Mouse (Mus musculus): Measurements from ENCODE around the gene Stxbp1.

Stxbp1 gene

GRCm38 (mm10) chr2:32877761-32878393, 30.8 kb upstream of the Stxbp1 start:
- CTCF ChIA-PET = interaction anchor here in 1 of 4 experiments (0.5 to 3.2 kb wide), 3 partner anchors 20 to 74 kb away, joined by 3 to 17 read pairs (median 4); no protein-coding TSS in a partner anchor
- POLR2A ChIA-PET = interaction anchor here in 2 of 4 experiments (0.7 to 11.5 kb wide), 15 partner anchors 13 to 1963 kb away, joined by 3 to 81 read pairs (median 4); no protein-coding TSS in a partner anchor

DNA sequence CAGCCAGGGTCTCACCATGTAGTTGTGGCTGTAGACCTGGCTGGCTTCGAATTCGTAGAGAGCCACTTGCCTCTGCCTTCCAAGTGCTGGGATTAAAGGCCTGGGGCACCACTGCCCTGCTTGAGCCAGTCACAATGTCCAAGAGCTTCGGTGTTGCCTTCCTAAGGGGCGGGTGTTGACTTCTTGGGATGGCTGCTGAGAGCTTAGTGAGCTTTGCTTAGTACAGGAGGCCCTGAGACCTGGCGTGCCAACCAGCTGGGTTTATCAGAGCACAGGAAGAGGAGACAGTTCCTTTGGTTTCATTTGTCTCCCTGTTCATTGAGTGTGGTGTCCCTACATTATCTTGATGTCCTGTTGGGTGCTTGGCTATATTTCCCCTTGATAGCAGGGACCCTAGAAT, 30.3 kb upstream of the Stxbp1 start:
- CTCF ChIA-PET = interaction anchor here in 3 of 4 experiments (0.5 to 3.2 kb wide), 7 partner anchors 19 to 254 kb away, joined by 3 to 17 read pairs (median 3); no protein-coding TSS in a partner anchor

DNA sequence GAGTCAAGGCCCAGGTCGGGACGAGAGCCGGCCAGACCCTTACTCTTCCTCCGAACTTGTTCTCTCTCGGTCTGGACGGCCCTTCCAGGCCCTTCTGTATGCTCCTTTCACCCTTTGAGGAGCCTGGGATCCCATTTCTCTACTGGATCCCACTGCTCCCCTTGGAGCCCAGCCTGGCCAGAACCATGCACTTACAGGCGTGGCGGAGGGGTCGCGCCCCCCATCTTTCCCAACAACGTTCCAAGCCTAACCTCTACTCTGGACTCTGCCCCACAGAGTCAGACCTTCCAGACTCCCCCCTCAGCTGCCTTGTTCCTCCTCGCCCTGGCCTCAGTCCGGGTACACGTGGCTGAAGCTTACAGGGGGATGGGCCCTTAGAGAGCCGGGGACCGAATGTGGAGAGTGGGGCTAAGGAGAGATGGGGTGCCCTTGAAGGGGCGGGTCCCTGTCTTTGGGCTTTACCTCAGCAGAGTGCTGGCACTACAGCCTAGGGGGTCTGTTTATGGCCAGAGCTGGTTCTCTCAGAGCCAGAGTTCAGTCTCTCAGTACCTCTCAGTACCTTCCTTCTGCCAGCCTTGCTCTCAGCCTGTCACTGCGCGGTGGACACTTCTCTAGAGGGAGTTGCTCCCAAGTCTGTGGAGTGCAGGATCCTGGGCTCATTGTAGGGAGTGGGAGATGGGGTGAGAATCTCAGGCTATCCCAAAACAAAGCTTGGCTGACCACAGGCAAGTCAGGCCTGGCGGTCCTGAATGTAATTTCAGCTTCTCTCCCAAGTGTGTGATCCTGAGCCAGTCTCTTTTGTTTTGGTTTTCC, 29.7 kb upstream of the Stxbp1 start:
- ChIA-PET POLR2A (interaction anchor here in 2 of 4 experiments (0.6 to 1.8 kb wide), 22 partner anchors 9 to 390 kb away, joined by 3 to 7 read pairs (median 3); partner anchors contain the start of genes Lrsam1 (in 1 of the 2) and Rpl12 (in 1 of the 2)), CTCF (interaction anchor here in 3 of 4 experiments (0.6 to 3.2 kb wide), 6 partner anchors 18 to 254 kb away, joined by 3 to 17 read pairs (median 4); no protein-coding TSS in a partner anchor)

More for the DNA sequence above, 30.3 kb upstream of the Stxbp1 start:
- POLR2A ChIA-PET = interaction anchor here in 2 of 4 experiments (0.7 to 1.8 kb wide), 22 partner anchors 9 to 150 kb away, joined by 3 to 7 read pairs (median 3); partner anchors contain the start of genes Lrsam1 (in 1 of the 2) and Rpl12 (in 1 of the 2)

GRCm38 (mm10) chr2:32875675-32876489, 28.8 kb upstream of the Stxbp1 start, which contains the start of gene Fam129b:
Fam129b (plus strand) TSS chr2:32876114.
- CTCF ChIA-PET = interaction anchor here in 3 of 4 experiments (0.7 to 3.8 kb wide), 7 partner anchors 9 to 53 kb away, joined by 3 to 17 read pairs (median 13); no protein-coding TSS in a partner anchor
- POLR2A ChIA-PET = interaction anchor here in 3 of 4 experiments (0.6 to 4.1 kb wide), 14 partner anchors 10 to 327 kb away, joined by 3 to 18 read pairs (median 6); partner anchors contain the start of genes Lrsam1 (in 1 of the 3) and Rpl12 (in 1 of the 3)

DNA sequence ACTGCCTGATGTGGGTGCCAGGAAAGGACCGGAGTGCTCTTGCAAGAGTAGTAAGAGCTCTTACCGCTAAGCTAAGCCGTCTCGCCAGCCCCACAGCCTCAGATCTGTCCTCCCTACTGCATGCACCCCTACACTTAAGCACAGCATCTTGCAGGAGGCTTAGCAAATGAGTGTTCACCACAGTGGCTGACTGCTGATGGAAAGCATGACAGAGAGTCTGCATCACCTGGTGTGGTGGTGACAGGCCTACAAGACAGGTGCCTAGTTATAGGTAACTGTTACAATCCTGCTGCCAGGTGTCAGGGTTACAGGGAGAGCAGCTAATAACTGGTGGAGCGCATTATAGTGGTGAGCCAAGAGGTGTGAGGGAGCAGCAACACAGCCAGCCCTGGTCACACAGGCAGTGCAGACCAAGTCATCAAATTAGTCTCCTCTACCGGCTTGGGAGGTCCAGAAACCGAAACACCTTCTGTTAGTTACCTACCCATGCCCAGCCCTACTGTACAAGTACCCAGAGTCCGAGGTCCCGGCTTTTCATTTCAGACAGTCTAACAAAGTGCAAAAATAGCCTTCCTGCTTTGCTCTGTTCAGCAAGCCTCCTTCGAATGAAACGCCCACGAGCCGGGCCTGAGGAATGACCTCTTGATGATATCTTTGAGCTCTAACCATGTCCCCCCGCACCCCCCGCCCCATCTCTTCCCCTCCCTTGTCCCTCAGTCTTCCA, 28.1 kb upstream of the Stxbp1 start:
- ChIA-PET POLR2A (interaction anchor here (0.5 to 4.1 kb wide), 19 partner anchors 9 to 328 kb away, joined by 3 to 18 read pairs (median 3); partner anchors contain the start of genes Lrsam1 (in 2 of the 4) and Rpl12 (in 2 of the 4)), CTCF (interaction anchor here (0.7 to 3.8 kb wide), 16 partner anchors 9 to 96 kb away, joined by 3 to 14 read pairs (median 4); no protein-coding TSS in a partner anchor)

GRCm38 (mm10) chr2:32874070-32874469, 27.0 kb upstream of the Stxbp1 start:
- CTCF ChIA-PET = interaction anchor here (0.7 to 3.8 kb wide), 12 partner anchors 15 to 95 kb away, joined by 3 to 14 read pairs (median 4); no protein-coding TSS in a partner anchor
- POLR2A ChIA-PET = interaction anchor here in 3 of 4 experiments (0.9 to 4.1 kb wide), 9 partner anchors 12 to 88 kb away, joined by 3 to 18 read pairs (median 6); partner anchors contain the start of genes Lrsam1 (in 1 of the 3) and Rpl12 (in 1 of the 3)

DNA sequence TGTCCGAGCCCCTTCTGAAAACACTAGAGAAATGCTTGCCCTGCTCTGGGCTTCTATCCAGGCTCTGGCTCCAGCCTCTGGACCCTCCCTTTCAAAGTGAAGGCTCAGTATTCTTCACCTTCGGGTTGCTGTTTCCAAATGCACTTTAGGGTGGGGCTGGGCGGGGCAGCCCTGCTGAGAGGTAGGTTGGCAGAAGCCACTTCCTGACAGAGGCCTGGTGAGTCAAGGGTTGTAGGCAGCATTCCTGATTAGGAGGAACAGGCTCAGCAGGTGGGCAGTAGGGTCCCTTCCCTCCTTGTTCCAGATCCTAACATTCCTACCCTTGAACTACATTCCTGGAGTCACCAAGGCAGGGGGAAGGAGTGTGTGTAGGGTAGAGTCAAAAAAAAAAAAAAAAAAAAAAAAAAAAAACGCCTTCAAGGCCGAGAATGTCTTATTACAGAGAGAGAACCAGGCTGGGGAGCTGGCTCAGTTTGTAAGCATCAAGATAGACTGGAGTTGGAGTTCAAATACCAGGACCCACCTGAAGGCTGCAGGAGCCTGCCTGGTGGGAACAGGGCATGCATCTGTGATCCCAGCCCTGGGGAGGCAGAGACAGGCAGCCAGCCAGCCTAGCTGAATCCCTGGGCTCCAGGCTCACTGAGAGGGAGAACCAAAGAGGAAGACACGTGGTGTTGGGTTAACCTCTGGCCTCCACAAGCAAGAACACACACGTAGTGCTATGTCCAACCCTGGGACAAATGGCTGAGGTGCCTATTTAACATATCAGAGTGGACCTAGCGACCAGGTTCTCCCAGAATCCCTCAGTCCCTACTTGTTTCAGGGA, 23.4 kb upstream of the Stxbp1 start:
- ChIA-PET POLR2A (interaction anchor here (0.6 to 1.5 kb wide), 8 partner anchors 37 to 239 kb away, joined by 3 to 6 read pairs (median 4); no protein-coding TSS in a partner anchor), CTCF (interaction anchor here (0.5 to 1.7 kb wide), 14 partner anchors 12 to 1061 kb away, joined by 3 to 10 read pairs (median 4); no protein-coding TSS in a partner anchor)

GRCm38 (mm10) chr2:32869721-32870274, 22.8 kb upstream of the Stxbp1 start:
- ChIA-PET POLR2A (interaction anchor here in 3 of 4 experiments (0.5 to 1.5 kb wide), 7 partner anchors 22 to 238 kb away, joined by 3 to 6 read pairs (median 3); no protein-coding TSS in a partner anchor), CTCF (interaction anchor here in 3 of 4 experiments (0.6 to 1.7 kb wide), 4 partner anchors 11 to 571 kb away, joined by 3 to 8 read pairs (median 4); no protein-coding TSS in a partner anchor)

GRCm38 (mm10) chr2:32867354-32867753, 20.3 kb upstream of the Stxbp1 start:
- ChIA-PET POLR2A (interaction anchor here in 3 of 4 experiments (0.6 to 2.0 kb wide), 8 partner anchors 8 to 558 kb away, joined by 3 to 6 read pairs (median 3); no protein-coding TSS in a partner anchor), CTCF (interaction anchor here (0.6 to 5.0 kb wide), 8 partner anchors 8 to 61 kb away, joined by 3 to 56 read pairs (median 5); no protein-coding TSS in a partner anchor)

- CTCF ChIA-PET = interaction anchor here (0.6 to 5.0 kb wide), 17 partner anchors 10 to 83 kb away, joined by 3 to 56 read pairs (median 4); no protein-coding TSS in a partner anchor
- POLR2A ChIA-PET = interaction anchor here in 3 of 4 experiments (0.6 to 1.9 kb wide), 12 partner anchors 20 to 1773 kb away, joined by 3 to 13 read pairs (median 4); partner anchors contain the start of genes Lrsam1 (in 1 of the 3) and Rpl12 (in 1 of the 3)
These were observed 17.7 kb upstream of the Stxbp1 start for GRCm38 (mm10) chr2:32864755-32865154.

DNA sequence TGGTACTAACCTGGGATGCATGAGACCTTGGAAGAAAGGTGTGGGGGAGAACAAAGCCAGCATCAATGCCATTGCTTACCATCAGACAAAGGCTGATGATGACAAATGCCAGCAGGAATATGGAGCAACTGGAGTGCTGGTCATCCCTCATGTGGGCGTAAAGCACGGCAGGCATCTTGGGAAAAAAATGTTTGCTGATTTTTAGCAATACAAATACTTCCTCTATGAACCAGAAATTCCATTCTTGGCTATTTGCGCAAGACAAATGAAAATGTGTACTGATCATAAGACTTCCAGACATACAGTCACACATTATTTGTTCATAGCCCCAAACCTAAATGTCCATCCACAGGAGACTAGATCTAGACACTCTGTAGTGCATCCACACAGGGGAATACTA, 16.3 kb upstream of the Stxbp1 start:
- ChIA-PET POLR2A (interaction anchor here in 1 of 4 experiments (1.3 kb wide), 1 partner anchor 65 kb away, joined by 4 read pairs; no protein-coding TSS in a partner anchor), CTCF (interaction anchor here in 2 of 4 experiments (1.4 to 1.8 kb wide), 2 partner anchors 65 to 67 kb away, joined by 4 to 9 read pairs (median 7); no protein-coding TSS in a partner anchor)

GRCm38 (mm10) chr2:32860799-32861198, 13.8 kb upstream of the Stxbp1 start:
- CTCF ChIA-PET = interaction anchor here (0.5 to 3.1 kb wide), 16 partner anchors 9 to 171 kb away, joined by 3 to 110 read pairs (median 11); no protein-coding TSS in a partner anchor
- POLR2A ChIA-PET = interaction anchor here in 3 of 4 experiments (0.9 to 2.4 kb wide), 16 partner anchors 9 to 121 kb away, joined by 3 to 26 read pairs (median 4); partner anchors contain the start of genes Lrsam1 (in 2 of the 3), Rpl12 (in 2 of the 3), Slc2a8 (in 1 of the 3) and Tor2a (in 1 of the 3)

DNA sequence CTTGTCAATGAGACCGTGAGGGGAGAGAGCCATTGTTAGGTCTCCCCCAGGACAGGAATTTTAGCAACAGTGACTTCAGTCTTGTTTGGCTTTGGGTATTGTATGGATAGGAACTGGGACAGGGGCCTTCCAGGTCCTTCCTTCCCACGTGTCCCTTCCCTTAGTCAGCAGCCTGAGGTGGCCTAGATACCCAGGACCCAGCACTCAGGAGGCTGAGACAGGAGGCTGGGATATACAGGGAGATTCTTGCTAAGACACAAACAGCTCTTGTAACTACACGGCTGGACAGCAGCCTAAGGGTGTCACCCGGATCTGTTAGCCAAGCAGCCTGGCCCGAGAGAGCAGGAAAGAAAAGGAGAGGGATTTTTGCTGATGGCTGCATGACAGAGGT, 12.6 kb upstream of the Stxbp1 start:
- POLR2A ChIA-PET = interaction anchor here in 3 of 4 experiments (0.6 to 2.4 kb wide), 33 partner anchors 8 to 289 kb away, joined by 3 to 26 read pairs (median 4); partner anchors contain the start of genes Lrsam1 (in 3 of the 3), Rpl12 (in 3 of the 3), Dpm2 (in 1 of the 3) and St6galnac4 (in 1 of the 3)
- CTCF ChIA-PET = interaction anchor here (0.5 to 3.1 kb wide), 94 partner anchors 8 to 740 kb away, joined by 3 to 110 read pairs (median 4); partner anchors contain the start of genes Tor2a (in 2 of the 4) and Garnl3 (in 1 of the 4)

DNA sequence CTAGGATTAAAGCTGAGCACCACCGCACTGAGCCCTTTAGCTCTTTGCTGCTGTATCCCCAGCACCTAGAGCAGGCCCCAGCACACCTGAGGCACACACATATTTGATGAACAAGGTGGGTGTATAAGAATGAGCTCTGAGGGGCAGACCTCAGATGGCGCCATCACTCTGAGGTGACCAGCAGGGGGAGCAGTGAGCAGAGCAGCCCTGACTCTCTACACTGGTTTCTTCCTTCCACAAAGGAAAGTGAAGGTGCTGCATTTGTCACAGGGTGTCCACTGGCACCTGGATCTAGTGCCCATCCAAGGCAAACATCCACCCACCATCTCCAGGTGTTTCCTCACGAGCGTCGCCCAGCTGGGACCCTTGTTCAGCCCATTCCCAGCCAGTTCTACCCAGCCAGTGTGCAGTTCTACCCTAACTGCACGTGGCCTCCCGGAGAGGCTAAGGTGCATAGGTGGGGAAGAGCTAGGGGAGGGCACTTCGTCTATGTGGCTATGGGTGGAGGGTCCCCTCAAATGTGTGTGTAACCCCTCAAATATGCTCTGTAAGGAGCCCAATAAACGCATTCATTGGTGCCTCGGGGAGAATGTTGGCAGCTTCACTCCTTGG, 12.1 kb upstream of the Stxbp1 start:
- CTCF ChIA-PET = interaction anchor here (0.5 to 3.1 kb wide), 104 partner anchors 8 to 1272 kb away, joined by 3 to 110 read pairs (median 4); partner anchors contain the start of genes Tor2a (in 2 of the 4), Cdk9 (in 1 of the 4) and Garnl3 (in 1 of the 4)
- POLR2A ChIA-PET = interaction anchor here in 3 of 4 experiments (0.6 to 2.4 kb wide), 30 partner anchors 9 to 288 kb away, joined by 3 to 26 read pairs (median 4); partner anchors contain the start of genes Lrsam1 (in 3 of the 3), Rpl12 (in 3 of the 3), Dpm2 (in 1 of the 3) and St6galnac4 (in 1 of the 3)

Measured in embryonic stem cell, embryonic (primary cell).